Mouse (Mus musculus): ENCODE data around the gene Tmem178.

GRCm38 (mm10) chr17:80932716-80933115 is 11.7 kb upstream of the Tmem178 start:
- no peak for TF ChIP-seq GATA1 (IDR thresholded peaks at IDR 0.05; ENCODE audit: borderline replicate concordance, low read length)
- TF ChIP-seq FLI1 (IDR thresholded peaks at IDR 0.05; ENCODE audit: low read length): no peak

All from megakaryocyte, embryonic 14.5 days (primary cell).